Mouse (Mus musculus) heart, adult 18-20 months (tissue): Measurements from ENCODE around the gene Ccdc116. TPM values are rescaled to one million over a fixed set of nuclear protein-coding genes. Genes with fewer than 3 reads are reported as not detected.
A peak's percentile ranks its signal among the peaks of the same experiment; 100 is the strongest.

Experiments
- DNase-seq, 2 experiments: peaks; one replicate each; pipeline ENCODE4 v3.0.0; 2021 to 2022; ENCODE audit warnings: mixed read lengths in 1 of 2
- microRNA-seq, 2 experiments: library from miRNA; unstranded; fragments of <30 nt; microRNA quantifications; one replicate each; pipeline ENCODE4 v1.2.0; 2022
- total RNA-seq, 2 experiments: library from RNA; stranded (reverse); gene quantifications; 2 replicates each; pipeline ENCODE4 v1.2.3; 2021

Ccdc116 gene
- total RNA-seq, 2 experiments from 2014 or later = 0.08 TPM; not detected in 1

DNA sequence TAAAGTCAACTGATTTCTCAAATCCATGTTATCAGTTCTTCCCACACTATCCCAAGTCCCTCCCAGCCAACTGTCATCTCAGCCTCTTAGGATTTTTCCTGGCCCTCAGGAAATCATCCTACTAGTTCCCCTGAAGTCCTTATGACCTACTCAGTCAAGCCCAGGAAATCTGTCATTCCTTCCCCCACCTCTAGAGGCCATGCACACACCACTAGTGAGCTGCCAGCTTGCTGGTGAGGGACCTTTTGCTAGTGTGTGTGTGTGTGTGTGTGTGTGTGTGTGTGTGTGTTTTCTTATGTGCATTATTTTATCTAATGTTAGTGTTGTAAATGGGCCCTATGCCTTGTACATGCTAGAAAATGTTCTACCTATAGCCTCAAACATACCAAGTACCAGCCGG, 19.7 kb downstream of the Ccdc116 start:
- peak; percentile 41 to 55 for DNase-seq

- peak; percentile 54 to 56 for DNase-seq
Measured at GRCm38 (mm10) chr16:17124871-17125520, 22.0 kb downstream of the Ccdc116 start, which contains the start of gene 2610318N02Rik. 2610318N02Rik (minus strand) TSS chr16:17125167.

GRCm38 (mm10) chr16:17124119-17124870, 22.7 kb downstream of the Ccdc116 start:
- DNase-seq = no peak

DNA sequence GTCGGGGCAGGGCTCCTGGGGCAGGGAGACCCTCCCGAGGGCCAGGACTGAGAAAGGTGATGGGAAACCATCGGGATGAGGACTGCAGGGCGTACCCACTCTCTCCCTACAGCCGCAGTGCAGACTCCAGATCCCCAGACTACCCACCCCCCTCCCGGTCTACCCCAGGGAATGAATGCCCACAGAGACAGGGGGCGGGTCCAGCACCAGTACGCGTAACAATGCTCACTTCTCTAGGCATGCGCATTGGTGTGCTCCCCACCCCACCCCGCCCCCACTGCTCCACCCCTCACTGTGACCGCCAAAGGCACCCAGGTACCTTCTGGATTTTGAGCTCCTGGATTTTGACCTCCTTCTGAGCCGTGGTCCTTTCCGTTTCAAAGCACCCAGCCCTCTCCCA, 25.5 kb downstream of the Ccdc116 start:
- no peak for DNase-seq

- no peak for DNase-seq
Measured at GRCm38 (mm10) chr16:17117309-17117799, 29.7 kb downstream of the Ccdc116 start.

GRCm38 (mm10) chr16:17110771-17111743, 36.0 kb downstream of the Ccdc116 start, which contains the start of gene Ppil2:
Ppil2 (minus strand) TSS chr16:17111257.
- DNase-seq = peak; percentile 84 to 85

GRCm38 (mm10) chr16:17104600-17104999, 42.4 kb downstream of the Ccdc116 start:
- no peak for DNase-seq

GRCm38 (mm10) chr16:17102630-17103220, 44.3 kb downstream of the Ccdc116 start:
- DNase-seq = no peak

GRCm38 (mm10) chr16:17096938-17097337, 50.1 kb downstream of the Ccdc116 start:
- no peak for DNase-seq

Small RNA genes within 50 kb of the gene (microRNA-seq; reads per million reads assigned to microRNA genes)
- 114 to 118 reads per million in 2 experiments for gene Mir130b
- gene Mir301b = 0.54 to 0.76 reads per million in 2 experiments

Other genes with a start within 250 kb of the Ccdc116 start
- 100 to 1,000 TPM in 1 of 2 experiments, 10 to 100 TPM in 1; 94.8 to 112 TPM for gene Mapk1, start 163.8 kb downstream of the Ccdc116 start, total RNA-seq
- gene Ypel1, start 77.5 kb downstream of the Ccdc116 start, total RNA-seq = 1 to 10 TPM; 1.0 to 1.6 TPM
- 10 to 100 TPM; 32.4 to 39.4 TPM for gene Ppil2, start 36.0 kb downstream of the Ccdc116 start, total RNA-seq
- not detected for gene 2610318N02Rik, start 22.1 kb downstream of the Ccdc116 start, total RNA-seq
- gene Sdf2l1, start 14.8 kb downstream of the Ccdc116 start, total RNA-seq = 10 to 100 TPM; 13.8 to 22.2 TPM
- 1 to 10 TPM; 2.3 to 3.1 TPM for gene Ydjc, start 2.6 kb downstream of the Ccdc116 start, total RNA-seq
- 100 to 1,000 TPM; 116 to 120 TPM for gene Ube2l3, start 55.4 kb upstream of the Ccdc116 start, total RNA-seq
- gene Rimbp3, start 61.4 kb upstream of the Ccdc116 start, total RNA-seq = under 1 TPM; 0.07 to 0.26 TPM
- 1 to 10 TPM; 1.3 to 1.5 TPM for gene Hic2, start 86.3 kb upstream of the Ccdc116 start, total RNA-seq
- gene Tmem191c, start 128.8 kb upstream of the Ccdc116 start, total RNA-seq = 1 to 10 TPM; 1.2 to 1.6 TPM
- gene Serpind1, start 184.1 kb upstream of the Ccdc116 start, total RNA-seq = 1 to 10 TPM; 1.2 to 1.3 TPM